Mouse (Mus musculus) right cerebral cortex, adult 18-20 months (tissue): ENCODE measurements around the gene Ndufaf7.

ENCODE experiments used
- DNase-seq: peaks from one replicate; pipeline ENCODE4 v3.0.0; 2022; ENCODE audit warnings: mixed read lengths

The Ndufaf7 gene

DNA sequence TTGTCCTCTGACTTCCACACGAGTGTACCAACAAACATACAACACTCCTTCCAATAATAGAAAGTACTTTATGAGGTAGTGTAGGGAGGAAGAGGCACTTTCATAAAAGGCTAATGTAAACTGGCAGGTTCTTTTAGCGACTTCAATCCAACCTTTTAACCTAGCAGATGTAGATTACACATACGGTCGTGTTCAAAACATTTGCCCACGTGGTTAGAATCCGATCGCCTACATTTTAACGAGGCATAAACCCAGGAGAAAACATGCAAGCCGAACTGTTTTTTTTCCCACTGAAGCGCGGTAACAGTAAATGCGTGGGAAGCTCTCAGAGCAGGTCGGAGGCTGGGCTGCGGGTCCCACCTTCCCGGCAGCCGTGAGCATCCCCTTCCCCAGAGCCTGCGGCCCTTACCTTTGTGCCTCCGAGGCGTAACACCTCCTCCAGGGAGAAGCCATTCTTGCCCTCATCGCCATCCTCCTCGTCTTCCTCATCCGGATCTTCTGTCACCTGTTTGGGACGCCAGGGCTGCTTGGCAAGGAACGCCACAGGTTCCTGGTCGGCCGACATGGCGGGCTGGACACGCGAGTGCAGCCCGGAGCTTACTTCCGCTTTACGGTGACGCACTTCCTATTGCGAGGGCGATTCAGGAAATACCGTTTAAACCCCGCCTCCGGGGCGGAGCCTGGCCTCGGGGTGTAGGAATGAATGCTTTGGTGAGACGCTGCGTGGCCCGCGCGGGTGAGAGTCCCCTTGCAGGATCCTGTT is at the start of gene Ndufaf7, which contains the start of gene Cebpz:
TSS of gene Ndufaf7 (plus strand) at position 671 of the 763 bp plus-strand sequence.
TSS of gene Cebpz (minus strand) at position 601 of the 763 bp plus-strand sequence.
- peak; percentile 98 for DNase-seq

DNA sequence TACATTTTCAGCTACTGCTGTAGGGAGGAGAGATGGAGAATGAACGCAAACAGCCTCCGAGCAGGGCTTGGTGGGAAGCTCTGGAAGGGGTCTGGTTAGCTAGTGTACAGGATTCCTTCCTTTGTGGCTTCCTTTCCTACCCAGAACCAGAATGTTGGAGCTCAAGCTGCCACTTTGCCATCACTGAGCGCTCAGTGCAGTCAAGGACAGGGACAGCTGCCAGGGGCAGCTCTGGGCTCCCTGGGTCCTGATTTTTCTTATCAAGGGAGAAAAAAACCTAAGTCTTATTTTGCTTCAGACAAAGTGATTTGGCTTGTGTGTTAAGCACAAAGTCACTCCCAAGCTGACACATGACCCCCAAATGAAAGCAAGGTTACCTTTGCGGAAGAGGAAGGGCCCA is 48.4 kb upstream of the Ndufaf7 start:
- no peak for DNase-seq

DNA sequence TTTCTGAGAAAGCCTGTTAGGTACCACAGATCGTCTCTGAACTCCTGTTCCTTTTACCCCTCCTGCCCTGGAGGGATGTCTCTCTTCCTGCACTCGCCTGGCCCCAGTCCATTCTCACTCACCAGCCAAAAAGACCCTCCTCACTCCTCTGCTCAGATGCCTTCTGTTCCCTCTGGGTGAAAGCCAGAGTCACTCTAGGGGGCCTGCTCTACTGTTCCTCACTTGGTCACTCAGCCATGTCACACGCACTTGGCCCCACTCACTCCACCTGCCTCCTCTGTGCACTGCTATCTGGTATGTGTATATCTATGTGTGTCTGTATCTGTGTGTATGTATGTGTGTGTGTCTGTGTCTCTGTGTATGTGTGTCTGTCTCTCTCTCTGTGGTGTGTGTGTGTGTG is 47.8 kb upstream of the Ndufaf7 start:
- DNase-seq: no peak

- DNase-seq: no peak
Measured at GRCm38 (mm10) chr17:78891020-78891419, 45.9 kb upstream of the Ndufaf7 start.

DNA sequence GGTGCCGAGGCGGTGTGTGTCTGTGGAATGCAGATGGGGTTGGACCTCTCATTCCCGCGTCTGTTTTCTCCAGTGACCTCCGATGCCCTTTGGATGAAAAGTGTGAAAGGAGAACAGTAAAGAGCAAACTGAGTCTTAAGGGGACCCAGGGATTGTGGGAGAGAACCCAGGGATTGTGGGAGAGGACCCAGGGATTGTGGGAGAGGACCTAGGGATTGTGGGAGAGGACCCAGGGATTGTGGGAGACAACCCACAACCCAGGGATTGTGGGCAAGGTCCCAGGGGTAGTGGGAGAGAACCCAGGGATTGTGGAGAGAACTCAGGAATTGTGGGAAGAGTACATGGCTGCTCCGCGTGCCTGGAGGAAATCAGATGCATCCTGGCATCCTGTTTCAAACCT is 41.9 kb upstream of the Ndufaf7 start:
- DNase-seq: no peak

DNA sequence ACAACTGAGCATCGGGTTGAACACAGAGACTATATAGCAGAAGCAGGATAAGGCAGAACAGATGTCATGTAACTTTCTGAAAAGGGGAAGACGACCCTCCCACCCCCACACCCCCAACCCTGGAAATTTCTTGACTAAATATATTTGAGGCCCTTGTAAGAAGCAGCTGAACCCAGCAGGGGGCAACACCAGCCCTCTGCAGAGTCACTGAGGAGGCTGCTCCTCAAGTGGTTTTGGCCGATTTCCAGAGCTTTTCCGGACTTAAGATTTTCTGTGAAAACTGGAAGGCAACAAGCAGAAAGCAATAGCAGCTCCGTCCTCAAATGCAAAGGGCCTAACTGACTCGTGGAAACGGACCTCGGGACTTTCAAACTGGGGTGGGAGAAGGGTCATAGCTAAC is 41.5 kb upstream of the Ndufaf7 start:
- DNase-seq: peak; percentile 24

DNA sequence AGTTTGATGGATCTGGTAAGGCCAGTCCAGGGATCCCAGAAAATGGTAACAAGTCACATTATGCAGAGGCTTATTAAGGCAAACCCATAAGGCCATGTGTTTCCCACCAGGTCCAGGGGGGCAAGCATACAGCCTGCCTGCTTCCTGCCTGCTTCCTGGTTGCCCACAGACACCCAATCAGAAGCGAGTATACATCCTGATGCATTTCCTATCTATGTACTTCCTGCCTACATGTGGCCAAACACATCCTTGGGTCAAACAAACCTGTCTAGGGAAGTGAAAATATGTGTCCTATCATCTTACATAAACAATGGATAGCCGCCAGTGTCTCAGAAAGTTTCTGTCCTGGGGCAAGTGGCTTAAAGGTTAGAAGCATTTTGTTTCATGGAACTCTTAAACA is 33.8 kb upstream of the Ndufaf7 start:
- no peak for DNase-seq

- DNase-seq: no peak
Measured at GRCm38 (mm10) chr17:78906892-78907291, 30.0 kb upstream of the Ndufaf7 start, which contains the start of gene Sult6b1. TSS of gene Sult6b1 (minus strand) at chr17:78906992.

- DNase-seq: no peak
Measured at GRCm38 (mm10) chr17:78909374-78909773, 27.6 kb upstream of the Ndufaf7 start.

- DNase-seq: peak; percentile 18
Measured at GRCm38 (mm10) chr17:78912861-78913281, 24.1 kb upstream of the Ndufaf7 start.

GRCm38 (mm10) chr17:78913921-78914320 is 23.0 kb upstream of the Ndufaf7 start:
- no peak for DNase-seq

GRCm38 (mm10) chr17:78915772-78916171 is 21.2 kb upstream of the Ndufaf7 start:
- no peak for DNase-seq

- peak; percentile 92 for DNase-seq
Measured at GRCm38 (mm10) chr17:78916369-78916813, 20.5 kb upstream of the Ndufaf7 start, which contains the start of gene Cebpzos. TSS of gene Cebpzos (plus strand) at chr17:78916500.

DNA sequence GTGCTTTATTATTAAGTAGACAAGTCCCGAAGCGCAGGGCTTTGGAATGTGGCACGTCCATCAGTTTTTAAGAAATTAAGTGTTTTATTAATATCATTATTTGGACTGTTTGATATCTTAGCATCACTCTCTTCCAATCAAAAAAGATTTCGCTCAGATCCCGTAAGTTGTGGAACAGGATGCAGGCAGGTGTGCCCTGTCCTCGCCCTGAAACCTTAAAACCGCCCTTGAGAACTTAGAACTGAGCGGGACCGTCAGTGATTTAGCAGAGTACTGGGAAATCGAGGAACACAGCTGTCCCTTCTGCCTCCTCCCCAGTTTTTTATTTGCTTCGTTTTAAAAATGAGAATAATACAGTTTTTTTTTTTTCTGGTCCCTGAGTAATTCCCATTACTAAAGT is 20.0 kb upstream of the Ndufaf7 start:
- no peak for DNase-seq

DNA sequence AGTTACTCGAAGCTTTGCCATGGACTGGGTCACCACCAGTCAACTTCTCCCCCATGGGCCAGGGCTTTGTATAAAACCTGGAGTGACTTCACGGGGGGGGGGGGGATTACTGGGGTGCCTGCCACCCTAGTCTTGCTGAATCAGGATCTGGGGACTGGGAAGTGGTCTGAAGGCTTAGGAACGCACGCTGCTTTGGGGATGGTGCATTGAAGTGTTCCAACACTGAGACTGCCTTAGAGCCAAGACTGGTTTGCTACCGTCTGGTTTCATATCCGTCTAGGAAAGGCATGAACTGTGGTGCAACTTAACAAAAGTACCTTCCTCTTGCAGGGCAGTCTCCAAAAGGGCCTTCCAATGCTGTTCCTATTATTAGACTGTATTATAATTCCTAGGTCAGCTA is 19.2 kb upstream of the Ndufaf7 start:
- no peak for DNase-seq

DNA sequence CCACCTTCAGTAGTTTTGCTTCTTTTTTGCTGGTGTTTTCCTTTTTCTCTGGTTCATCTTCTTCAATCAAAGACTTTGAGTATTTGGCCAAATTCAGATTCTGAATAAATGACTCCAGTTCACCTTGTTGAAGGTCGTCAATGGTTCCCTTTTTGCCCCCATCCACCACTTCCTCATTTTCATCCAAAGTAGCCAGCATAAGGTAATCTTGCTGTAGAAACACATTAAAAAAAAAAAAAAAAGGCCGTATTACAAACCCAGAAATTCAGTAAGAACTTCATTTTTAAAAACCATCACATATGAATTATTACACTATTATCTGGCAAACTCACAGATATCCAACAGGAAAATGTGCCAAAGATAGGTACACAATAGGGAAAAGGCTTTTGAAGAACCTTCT is 1.1 kb upstream of the Ndufaf7 start:
- DNase-seq: no peak

- no peak for DNase-seq
Measured at GRCm38 (mm10) chr17:78937229-78937853, 405 bp downstream of the Ndufaf7 start.

- no peak for DNase-seq
Measured at GRCm38 (mm10) chr17:78938927-78939326, 2.0 kb downstream of the Ndufaf7 start.

- no peak for DNase-seq
Measured at GRCm38 (mm10) chr17:78942579-78942978, 5.6 kb downstream of the Ndufaf7 start.

DNA sequence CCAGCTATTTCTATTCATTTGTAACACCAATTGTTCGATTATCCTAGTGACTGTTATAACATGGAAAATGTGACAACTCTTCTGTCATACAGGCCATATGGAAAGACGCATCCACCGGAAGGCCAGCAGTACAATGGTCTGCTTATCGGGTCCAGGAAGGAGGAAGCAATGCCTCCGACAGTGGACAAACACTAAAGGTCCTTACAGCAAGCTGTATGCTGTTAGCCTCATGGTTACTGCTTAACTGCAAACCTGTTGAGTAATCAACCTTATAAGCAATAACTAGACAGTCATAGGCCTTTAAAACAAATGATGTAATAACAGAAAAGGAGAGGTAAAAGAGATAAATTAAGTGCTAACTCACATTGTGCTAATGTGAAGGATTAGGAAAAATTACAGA is 14.3 kb downstream of the Ndufaf7 start:
- DNase-seq: no peak

DNA sequence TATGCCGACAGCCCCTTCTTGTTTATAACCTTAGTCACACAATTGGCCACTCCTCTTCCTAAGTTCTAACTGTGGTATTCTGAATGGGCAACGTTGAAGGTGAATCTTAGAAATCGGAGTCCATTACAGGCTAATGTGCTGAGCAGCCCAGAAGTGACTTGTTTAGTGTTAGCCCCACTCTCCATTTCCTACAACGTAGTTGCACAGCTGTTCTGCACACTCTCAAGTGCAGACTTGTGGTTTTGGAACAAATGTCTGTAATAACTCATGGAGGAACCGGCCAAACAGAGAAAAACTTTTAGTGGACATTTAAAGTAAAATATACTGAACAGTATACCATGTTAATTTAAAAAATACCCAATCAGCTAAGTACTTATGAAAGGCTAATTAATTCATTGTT is 15.1 kb downstream of the Ndufaf7 start:
- DNase-seq: no peak

DNA sequence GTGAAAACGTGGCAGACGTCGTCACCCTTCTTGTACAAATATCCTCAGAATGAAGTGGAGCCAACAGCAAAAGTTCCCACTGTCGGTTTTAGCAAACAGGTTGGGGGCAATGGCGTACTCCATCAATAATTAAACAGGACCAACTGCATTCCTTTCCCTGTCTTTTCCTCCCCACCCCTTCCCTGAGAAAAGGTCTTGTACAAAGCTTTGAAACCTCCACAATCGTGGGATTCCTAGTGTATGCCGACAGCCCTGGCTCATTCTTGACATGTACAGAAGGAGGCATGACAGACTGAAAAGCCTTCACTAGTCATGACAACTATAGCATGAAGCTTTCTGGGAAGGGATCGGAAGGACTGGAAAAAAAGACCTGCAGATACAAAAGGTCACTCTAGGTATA is 16.3 kb downstream of the Ndufaf7 start:
- no peak for DNase-seq

GRCm38 (mm10) chr17:78959473-78959872 is 22.5 kb downstream of the Ndufaf7 start:
- DNase-seq: no peak

GRCm38 (mm10) chr17:78964387-78964786 is 27.5 kb downstream of the Ndufaf7 start:
- DNase-seq: peak; percentile 28
